Mouse (Mus musculus): ENCODE measurements around the gene Stmn1. TPM values are rescaled to one million over a fixed set of nuclear protein-coding genes. Genes with fewer than 3 reads are reported as not detected.

The Stmn1 gene
- polyA plus RNA-seq, 1 experiment from 2014 or later = 1,595 TPM

DNA sequence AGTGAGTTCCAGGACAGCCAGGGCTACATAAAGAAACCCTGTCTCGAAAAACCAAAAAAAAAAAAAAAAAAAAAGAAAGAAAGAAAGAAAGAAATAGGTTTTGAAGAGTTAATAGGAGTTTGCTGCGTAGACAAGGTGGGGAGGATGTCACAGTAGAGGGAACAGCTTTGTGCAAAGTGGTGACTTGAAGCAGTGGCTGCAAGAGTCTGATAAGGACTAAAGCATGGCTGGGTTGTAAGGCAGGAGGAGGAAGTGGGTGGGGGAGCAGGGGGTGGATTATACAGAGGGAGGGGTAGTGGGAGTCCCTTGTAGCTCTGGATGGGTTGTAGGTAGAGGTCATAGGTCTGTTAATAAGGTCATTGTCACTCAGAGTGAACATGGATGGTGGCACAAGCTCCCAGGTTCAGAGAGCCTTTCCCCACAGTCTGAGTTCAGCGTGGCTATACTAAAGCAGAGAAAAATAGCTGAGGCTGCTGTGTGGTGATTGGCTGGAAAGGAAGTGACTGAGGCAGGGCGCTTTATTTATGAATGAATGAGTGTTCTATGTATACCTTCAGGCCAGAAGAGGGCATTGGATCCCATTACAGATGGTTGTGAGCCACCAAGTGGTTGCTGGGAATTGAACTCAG is 38.0 kb downstream of the Stmn1 start:
- H3K9me3 ChIP-seq (ENCODE audit: low read length) = no peaks in the 10 kb centered on the region
- H3K36me3 ChIP-seq (ENCODE audit: insufficient read depth, low read length) = no peaks in the 10 kb centered on the region
- WGBS = 78% methylated on average over 3 of the region's 4 CpGs
- no peak for ATAC-seq (ENCODE audit: low FRiP score, low TSS enrichment)
- H3K9ac ChIP-seq (replicated peaks; ENCODE audit: low read length) = no peak overlapping the region
- no peak overlapping the region for H3K4me2 ChIP-seq (replicated peaks; ENCODE audit: low read depth, low read length)
- H3K27me3 ChIP-seq (ENCODE audit: insufficient read depth, low read length) = no peaks in the 10 kb centered on the region
- no peak overlapping the region for H3K27ac ChIP-seq (ENCODE audit: low read length)
- H3K4me1 ChIP-seq (ENCODE audit: insufficient read depth, low read length) = no peaks in the 10 kb centered on the region
- H3K4me3 ChIP-seq (ENCODE audit: low read length) = no peak overlapping the region

DNA sequence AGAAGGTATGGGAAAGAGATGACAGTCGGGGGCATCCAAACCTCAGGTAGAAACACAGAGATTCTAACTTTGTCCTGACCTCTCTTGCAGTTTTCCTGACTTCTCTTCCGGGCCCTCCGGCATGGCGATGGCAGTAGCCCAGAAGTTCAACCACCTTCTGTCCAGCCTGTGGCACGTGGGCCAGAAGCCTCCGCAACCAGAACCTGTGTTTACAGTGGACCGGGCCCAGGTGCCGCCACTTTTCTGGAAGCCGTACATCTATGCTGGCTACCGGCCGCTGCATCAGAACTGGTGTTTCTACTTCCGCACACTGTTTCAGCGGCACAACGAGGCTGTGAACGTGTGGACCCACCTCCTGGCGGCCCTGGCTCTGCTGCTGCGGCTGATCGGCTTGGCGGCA is 38.6 kb downstream of the Stmn1 start:
- H3K27me3 ChIP-seq (ENCODE audit: insufficient read depth, low read length) = no peaks in the 10 kb centered on the region
- peaks cover 5% of the 10 kb centered on the region for H3K4me1 ChIP-seq (ENCODE audit: insufficient read depth, low read length)
- no peak overlapping the region for H3K9ac ChIP-seq (replicated peaks; ENCODE audit: low read length)
- H3K27ac ChIP-seq (ENCODE audit: low read length) = no peak overlapping the region
- 85% methylated on average over 19 of the region's 19 CpGs for WGBS
- H3K9me3 ChIP-seq (ENCODE audit: low read length) = no peaks in the 10 kb centered on the region
- H3K4me3 ChIP-seq (ENCODE audit: low read length) = no peak overlapping the region
- no peaks in the 10 kb centered on the region for H3K36me3 ChIP-seq (ENCODE audit: insufficient read depth, low read length)
- ATAC-seq (ENCODE audit: low FRiP score, low TSS enrichment) = no peak
- no peak overlapping the region for H3K4me2 ChIP-seq (replicated peaks; ENCODE audit: low read depth, low read length)

- no peak overlapping the region for H3K27ac ChIP-seq (ENCODE audit: low read length)
- H3K27me3 ChIP-seq (ENCODE audit: insufficient read depth, low read length) = no peaks in the 10 kb centered on the region
- H3K4me2 ChIP-seq (replicated peaks; ENCODE audit: low read depth, low read length) = peak overlapping the region; percentile 91
- H3K4me3 ChIP-seq (ENCODE audit: low read length) = peak overlapping the region; percentile 72; the same call in 1 of the 2 replicates
- H3K4me1 ChIP-seq (ENCODE audit: insufficient read depth, low read length) = peaks cover 7% of the 10 kb centered on the region
- ATAC-seq (ENCODE audit: low FRiP score, low TSS enrichment) = no peak
- 75% methylated on average over 4 of the region's 4 CpGs for WGBS
- no peak overlapping the region for H3K9ac ChIP-seq (replicated peaks; ENCODE audit: low read length)
- H3K9me3 ChIP-seq (ENCODE audit: low read length) = no peaks in the 10 kb centered on the region
- H3K36me3 ChIP-seq (ENCODE audit: insufficient read depth, low read length) = no peaks in the 10 kb centered on the region
Observed at GRCm38 (mm10) chr4:134510396-134510795, 42.3 kb downstream of the Stmn1 start.

- H3K9me3 ChIP-seq (ENCODE audit: low read length) = no peaks in the 10 kb centered on the region
- 0 out of 2 replicates have a peak within 1 kb of the TSS, but pooled peaks have one; percentile 10 for H3K27ac ChIP-seq (ENCODE audit: low read length)
- peak; percentile 94 for ATAC-seq (ENCODE audit: low FRiP score, low TSS enrichment)
Observed at GRCm38 (mm10) chr4:134510845-134511411, 42.8 kb downstream of the Stmn1 start, which contains the start of gene Aunip. Gene Aunip, plus strand, starts transcription at chr4:134510999.

GRCm38 (mm10) chr4:134511730-134512129 is 43.6 kb downstream of the Stmn1 start:
- no peak for ATAC-seq (ENCODE audit: low FRiP score, low TSS enrichment)
- H3K36me3 ChIP-seq (ENCODE audit: insufficient read depth, low read length) = no peaks in the 10 kb centered on the region
- H3K9me3 ChIP-seq (ENCODE audit: low read length) = no peaks in the 10 kb centered on the region
- H3K4me3 ChIP-seq (ENCODE audit: low read length) = peak overlapping the region; percentile 72
- H3K4me2 ChIP-seq (replicated peaks; ENCODE audit: low read depth, low read length) = peak overlapping the region; percentile 91
- H3K4me1 ChIP-seq (ENCODE audit: insufficient read depth, low read length) = peaks cover 7% of the 10 kb centered on the region
- 68% methylated on average over 6 of the region's 6 CpGs for WGBS
- no peak overlapping the region for H3K27ac ChIP-seq (ENCODE audit: low read length)
- 0 out of 2 replicates have a peak overlapping the region, but pooled peaks have one; percentile 49 for H3K9ac ChIP-seq (replicated peaks; ENCODE audit: low read length)
- no peaks in the 10 kb centered on the region for H3K27me3 ChIP-seq (ENCODE audit: insufficient read depth, low read length)

More at GRCm38 (mm10) chr4:134510845-134511411, 42.8 kb downstream of the Stmn1 start, which contains the start of gene Aunip:
- Histone ChIP-seq H3K4me3 (ENCODE audit: low read length) (peak within 1 kb of the TSS; percentile 72), H3K36me3 (ENCODE audit: insufficient read depth, low read length) (no peaks in the 10 kb centered on the region), H3K27me3 (ENCODE audit: insufficient read depth, low read length) (no peaks in the 10 kb centered on the region), H3K4me2 (replicated peaks; ENCODE audit: low read depth, low read length) (peak within 1 kb of the TSS; percentile 91), H3K9ac (replicated peaks; ENCODE audit: low read length) (peak within 1 kb of the TSS; percentile 69), H3K4me1 (ENCODE audit: insufficient read depth, low read length) (peaks cover 7% of the 10 kb centered on the region)
- WGBS = 0% methylated on average over 42 of the region's 42 CpGs

DNA sequence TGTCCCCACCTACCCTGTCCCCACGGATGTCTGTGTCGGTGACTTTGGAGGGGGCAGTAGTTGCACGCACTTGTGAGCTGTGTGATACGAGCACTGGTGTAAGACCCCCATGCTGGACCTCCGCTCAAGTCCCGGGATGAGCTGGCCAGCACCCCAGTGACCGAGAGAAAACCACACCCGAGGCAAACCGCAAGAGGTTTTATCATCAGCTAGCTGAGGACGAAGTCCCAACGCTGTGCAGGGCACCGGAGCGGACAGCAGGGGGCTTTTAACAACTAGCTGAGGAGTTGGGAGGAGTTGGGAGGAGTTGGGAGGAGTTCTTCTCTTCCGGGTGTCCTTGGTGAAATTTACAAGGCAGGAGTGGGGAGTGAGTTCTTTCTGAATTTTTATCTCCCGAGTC is 44.7 kb downstream of the Stmn1 start:
- H3K4me2 ChIP-seq (replicated peaks; ENCODE audit: low read depth, low read length) = peak overlapping the region; percentile 44
- H3K4me1 ChIP-seq (ENCODE audit: insufficient read depth, low read length) = peaks cover 7% of the 10 kb centered on the region
- no peaks in the 10 kb centered on the region for H3K27me3 ChIP-seq (ENCODE audit: insufficient read depth, low read length)
- H3K9ac ChIP-seq (replicated peaks; ENCODE audit: low read length) = no peak overlapping the region; the same call in 1 of the 2 replicates
- no peaks in the 10 kb centered on the region for H3K9me3 ChIP-seq (ENCODE audit: low read length)
- ATAC-seq (ENCODE audit: low FRiP score, low TSS enrichment) = peak; percentile 59
- peak overlapping the region; percentile 10 for H3K4me3 ChIP-seq (ENCODE audit: low read length)
- 16% methylated on average over 15 of the region's 15 CpGs for WGBS
- H3K36me3 ChIP-seq (ENCODE audit: insufficient read depth, low read length) = no peaks in the 10 kb centered on the region
- no peak overlapping the region for H3K27ac ChIP-seq (ENCODE audit: low read length)

GRCm38 (mm10) chr4:134514309-134514930 is 46.3 kb downstream of the Stmn1 start:
- Histone ChIP-seq H3K9ac (replicated peaks; ENCODE audit: low read length) (no peak overlapping the region), H3K27ac (ENCODE audit: low read length) (no peak overlapping the region), H3K27me3 (ENCODE audit: insufficient read depth, low read length) (no peaks in the 10 kb centered on the region), H3K36me3 (ENCODE audit: insufficient read depth, low read length) (no peaks in the 10 kb centered on the region), H3K4me2 (replicated peaks; ENCODE audit: low read depth, low read length) (no peak overlapping the region), H3K9me3 (ENCODE audit: low read length) (no peaks in the 10 kb centered on the region), H3K4me1 (ENCODE audit: insufficient read depth, low read length) (peaks cover 7% of the 10 kb centered on the region), H3K4me3 (ENCODE audit: low read length) (no peak overlapping the region)
- no peak for ATAC-seq (ENCODE audit: low FRiP score, low TSS enrichment)
- 81% methylated on average over 11 of the region's 11 CpGs for WGBS

DNA sequence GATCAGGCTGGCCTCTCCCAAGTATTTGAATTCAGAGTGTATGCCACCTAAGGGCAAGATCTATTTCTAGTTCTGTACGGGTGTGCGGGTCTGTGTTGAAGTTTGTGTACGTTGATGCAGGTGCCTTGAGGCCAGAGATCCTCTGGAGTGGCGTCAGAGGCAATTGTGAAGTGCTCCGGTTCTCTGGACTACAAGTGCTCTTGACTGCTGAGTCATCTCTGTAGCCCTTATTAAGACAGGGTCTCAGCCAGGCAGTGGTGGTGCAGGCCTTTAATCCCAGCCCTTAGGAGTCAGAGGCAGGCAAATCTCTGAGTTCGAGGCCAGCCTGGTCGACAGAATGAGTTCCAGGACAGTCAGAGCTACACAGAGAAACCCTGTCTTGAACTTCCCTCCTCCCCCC is 47.5 kb downstream of the Stmn1 start:
- WGBS = 89% methylated on average over 7 of the region's 7 CpGs
- no peak for ATAC-seq (ENCODE audit: low FRiP score, low TSS enrichment)

GRCm38 (mm10) chr4:134516981-134517380 is 48.9 kb downstream of the Stmn1 start:
- no peak overlapping the region for H3K9ac ChIP-seq (replicated peaks; ENCODE audit: low read length)
- WGBS = 65% methylated on average over 8 of the region's 8 CpGs
- ATAC-seq (ENCODE audit: low FRiP score, low TSS enrichment) = no peak

More for the DNA sequence above, 47.5 kb downstream of the Stmn1 start:
- Histone ChIP-seq H3K9ac (replicated peaks; ENCODE audit: low read length) (no peak overlapping the region), H3K9me3 (ENCODE audit: low read length) (no peaks in the 10 kb centered on the region), H3K4me1 (ENCODE audit: insufficient read depth, low read length) (peaks cover 7% of the 10 kb centered on the region), H3K27ac (ENCODE audit: low read length) (no peak overlapping the region), H3K4me3 (ENCODE audit: low read length) (no peak overlapping the region), H3K4me2 (replicated peaks; ENCODE audit: low read depth, low read length) (no peak overlapping the region), H3K36me3 (ENCODE audit: insufficient read depth, low read length) (no peaks in the 10 kb centered on the region), H3K27me3 (ENCODE audit: insufficient read depth, low read length) (no peaks in the 10 kb centered on the region)

GRCm38 (mm10) chr4:134517719-134518118 is 49.6 kb downstream of the Stmn1 start:
- H3K9me3 ChIP-seq (ENCODE audit: low read length) = no peaks in the 10 kb centered on the region
- WGBS = 89% methylated on average over 10 of the region's 10 CpGs

More at GRCm38 (mm10) chr4:134516981-134517380, 48.9 kb downstream of the Stmn1 start:
- Histone ChIP-seq H3K27ac (ENCODE audit: low read length) (no peak overlapping the region), H3K9me3 (ENCODE audit: low read length) (no peaks in the 10 kb centered on the region), H3K4me2 (replicated peaks; ENCODE audit: low read depth, low read length) (no peak overlapping the region), H3K27me3 (ENCODE audit: insufficient read depth, low read length) (no peaks in the 10 kb centered on the region), H3K36me3 (ENCODE audit: insufficient read depth, low read length) (no peaks in the 10 kb centered on the region), H3K4me1 (ENCODE audit: insufficient read depth, low read length) (no peaks in the 10 kb centered on the region), H3K4me3 (ENCODE audit: low read length) (no peak overlapping the region)

More at GRCm38 (mm10) chr4:134517719-134518118, 49.6 kb downstream of the Stmn1 start:
- Histone ChIP-seq H3K9ac (replicated peaks; ENCODE audit: low read length) (no peak overlapping the region), H3K27ac (ENCODE audit: low read length) (no peak overlapping the region), H3K4me2 (replicated peaks; ENCODE audit: low read depth, low read length) (no peak overlapping the region), H3K4me3 (ENCODE audit: low read length) (no peak overlapping the region), H3K36me3 (ENCODE audit: insufficient read depth, low read length) (no peaks in the 10 kb centered on the region; the same call in 1 of the 2 replicates), H3K27me3 (ENCODE audit: insufficient read depth, low read length) (no peaks in the 10 kb centered on the region), H3K4me1 (ENCODE audit: insufficient read depth, low read length) (no peaks in the 10 kb centered on the region)
- ATAC-seq (ENCODE audit: low FRiP score, low TSS enrichment) = no peak

Data from kidney, embryonic 16.5 days (tissue).